Mouse (Mus musculus): ENCODE results near the gene Rpusd1. TPM values are rescaled to one million over a fixed set of nuclear protein-coding genes. Genes with fewer than 3 reads are reported as not detected.

Rpusd1 gene
- total RNA-seq, 2 experiments from 2014 or later = 5.3 to 5.6 TPM

GRCm38 (mm10) chr17:25773549-25774120 lies 46.2 kb downstream of the Rpusd1 start, which contains the start of gene Narfl:
Gene Narfl, plus strand, starts transcription at chr17:25773776.
- intact Hi-C loops (cut with DNase I) = loop anchor here (1.0 to 10.0 kb wide), 2 partner anchors 28 to 481 kb away; partner anchors contain the start of gene Luc7l

GRCm38 (mm10) chr17:25775318-25776062 lies 48.0 kb downstream of the Rpusd1 start:
- DNase-seq (ENCODE audit: low spot score) = no peak
- intact Hi-C loops (cut with DNase I) = loop anchor here (10.0 kb wide), 1 partner anchor 479 kb away; the partner anchor contains the start of gene Luc7l

More at GRCm38 (mm10) chr17:25773549-25774120, 46.2 kb downstream of the Rpusd1 start, which contains the start of gene Narfl:
- peak; percentile 89 for DNase-seq (ENCODE audit: low spot score)

DNA sequence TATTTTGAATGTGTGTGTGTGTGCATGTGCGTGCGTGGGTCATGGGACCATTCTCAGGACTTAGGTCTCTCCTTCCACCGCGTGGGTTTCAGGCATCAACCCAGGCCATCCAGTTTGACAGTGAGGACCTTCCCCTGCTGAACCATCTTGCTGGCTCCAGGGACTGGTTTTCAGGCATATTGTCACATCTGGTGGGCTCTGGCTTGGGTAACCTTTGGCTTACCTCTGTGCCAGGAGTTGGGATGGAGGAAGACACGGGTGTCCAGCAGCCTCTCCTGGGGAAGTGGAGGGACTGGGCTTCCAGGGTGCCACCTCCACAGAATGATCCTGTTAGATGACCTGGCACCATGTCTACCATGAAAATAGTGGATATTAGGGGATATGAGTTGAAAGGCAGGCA lies 50.5 kb downstream of the Rpusd1 start:
- intact Hi-C loops (cut with DNase I) = loop anchor here (10.0 kb wide), 1 partner anchor 477 kb away; the partner anchor contains the start of gene Luc7l
- no peak for DNase-seq (ENCODE audit: low spot score)

Small RNA genes within 50 kb of the gene (microRNA-seq; reads per million reads assigned to microRNA genes)
- gene Gm25083 (not detected), gene Mir6966 (3.6 reads per million, percentile 6 among the genes with 10 or more reads in this experiment)

Other genes with a start within 250 kb of the Rpusd1 start
- gene Sstr5, start 230.4 kb upstream of the Rpusd1 start, total RNA-seq (2021) = not detected
- under 1 TPM; 0.25 to 0.75 TPM for gene Sox8, start 157.0 kb upstream of the Rpusd1 start, total RNA-seq (2021)
- gene Lmf1, start 148.6 kb upstream of the Rpusd1 start, total RNA-seq (2021) = 10 to 100 TPM; 31.7 to 34.3 TPM
- under 1 TPM in 1 of 2 experiments, not detected in 1; 0.70 TPM for gene Gng13, start 10.5 kb upstream of the Rpusd1 start, total RNA-seq (2021)
- 1 to 10 TPM; 1.6 to 1.9 TPM for gene Chtf18, start 251 bp upstream of the Rpusd1 start, total RNA-seq (2021)
- not detected for gene Mslnl, start 8.4 kb downstream of the Rpusd1 start, total RNA-seq (2021)
- gene Msln, start 26.7 kb downstream of the Rpusd1 start, total RNA-seq (2021) = 10 to 100 TPM; 21.2 to 28.5 TPM
- 10 to 100 TPM; 44.8 to 48.2 TPM for gene Narfl, start 46.1 kb downstream of the Rpusd1 start, total RNA-seq (2021)
- gene Haghl, start 58.0 kb downstream of the Rpusd1 start, total RNA-seq (2021) = 1 to 10 TPM; 5.5 to 9.1 TPM
- gene Ccdc78, start 58.9 kb downstream of the Rpusd1 start, total RNA-seq (2021) = not detected
- gene Fam173a, start 65.2 kb downstream of the Rpusd1 start, total RNA-seq (2021) = 10 to 100 TPM; 35.4 to 36.0 TPM
- gene AC134908.4, start 68.0 kb downstream of the Rpusd1 start, total RNA-seq (2021) = under 1 TPM in 1 of 2 experiments, not detected in 1; 0.53 TPM
- 10 to 100 TPM; 74.4 to 75.1 TPM for gene Metrn, start 69.5 kb downstream of the Rpusd1 start, total RNA-seq (2021)
- gene Fbxl16, start 81.4 kb downstream of the Rpusd1 start, total RNA-seq (2021) = 1 to 10 TPM; 1.2 to 1.3 TPM
- 10 to 100 TPM; 10.2 to 10.6 TPM for gene Wdr24, start 96.0 kb downstream of the Rpusd1 start, total RNA-seq (2021)
- gene Jmjd8, start 101.2 kb downstream of the Rpusd1 start, total RNA-seq (2021) = 10 to 100 TPM; 35.5 to 36.6 TPM
- gene Stub1, start 105.7 kb downstream of the Rpusd1 start, total RNA-seq (2021) = 100 to 1,000 TPM; 114 to 117 TPM
- gene Rhbdl1, start 109.6 kb downstream of the Rpusd1 start, total RNA-seq (2021) = 1 to 10 TPM; 1.2 to 2.2 TPM
- gene Gm20683, start 114.1 kb downstream of the Rpusd1 start, total RNA-seq (2021) = 1 to 10 TPM; 2.8 to 3.6 TPM
- gene Rhot2, start 117.2 kb downstream of the Rpusd1 start, total RNA-seq (2021) = 100 to 1,000 TPM; 120 to 125 TPM
- 1 to 10 TPM; 2.8 to 2.9 TPM for gene Wdr90, start 133.8 kb downstream of the Rpusd1 start, total RNA-seq (2021)
- gene Mcrip2, start 141.1 kb downstream of the Rpusd1 start, total RNA-seq (2021) = 100 to 1,000 TPM; 261 to 270 TPM
- gene Mettl26, start 147.4 kb downstream of the Rpusd1 start, total RNA-seq (2021) = 10 to 100 TPM; 13.6 to 14.4 TPM
- under 1 TPM; 0.45 to 0.75 TPM for gene Wfikkn1, start 153.2 kb downstream of the Rpusd1 start, total RNA-seq (2021)
- 10 to 100 TPM; 17.0 to 17.4 TPM for gene Rab40c, start 192.1 kb downstream of the Rpusd1 start, total RNA-seq (2021)
- gene Pigq, start 217.3 kb downstream of the Rpusd1 start, total RNA-seq (2021) = 10 to 100 TPM; 49.0 to 55.6 TPM
- not detected for gene Nhlrc4, start 217.3 kb downstream of the Rpusd1 start, total RNA-seq (2021)
- under 1 TPM; 0.17 to 0.18 TPM for gene A930017K11Rik, start 224.9 kb downstream of the Rpusd1 start, total RNA-seq (2021)

All from heart, postnatal 25 days (tissue).